Mouse (Mus musculus): ENCODE results near the gene Atg9a. TPM values are rescaled to one million over a fixed set of nuclear protein-coding genes. Genes with fewer than 3 reads are reported as not detected.

Gene Atg9a
- polyA plus RNA-seq, 1 experiment from 2014 or later, result 28.4 TPM

GRCm38 (mm10) chr1:75168093-75168471 lies 23.9 kb downstream of the Atg9a start:
- no peaks in the 10 kb centered on the region for H3K9me3 ChIP-seq (replicated peaks; ENCODE audit: control insufficient read depth, low read length)
- H3K27me3 ChIP-seq (ENCODE audit: control insufficient read depth, insufficient read depth, low read length), result no peaks in the 10 kb centered on the region
- WGBS, result 6% methylated on average over 7 of the region's 7 CpGs
- peaks cover 13% of the 10 kb centered on the region; the same call in 1 of the 2 replicates for H3K4me1 ChIP-seq (ENCODE audit: control insufficient read depth, insufficient read depth, low read length)
- H3K4me2 ChIP-seq (ENCODE audit: low read depth, low read length), result peak overlapping the region; percentile 92
- peak overlapping the region; percentile 89 for H3K4me3 ChIP-seq (replicated peaks; ENCODE audit: low read length)
- H3K36me3 ChIP-seq (ENCODE audit: control insufficient read depth, insufficient read depth, low read length), result 0 out of 2 replicates have a peak, but pooled peaks cover 8% of the 10 kb centered on the region
- peak; percentile 6; the same call in 1 of the 2 replicates for ATAC-seq (ENCODE audit: insufficient read depth, low FRiP score)
- H3K27ac ChIP-seq (ENCODE audit: low read length), result peak overlapping the region; percentile 92
- H3K9ac ChIP-seq (ENCODE audit: low read length), result peak overlapping the region; percentile 87

GRCm38 (mm10) chr1:75160256-75160617 lies 31.8 kb downstream of the Atg9a start:
- no peak for ATAC-seq (ENCODE audit: insufficient read depth, low FRiP score)
- Histone ChIP-seq H3K4me3 (replicated peaks; ENCODE audit: low read length) (no peak overlapping the region), H3K36me3 (ENCODE audit: control insufficient read depth, insufficient read depth, low read length) (no peaks in the 10 kb centered on the region), H3K9ac (ENCODE audit: low read length) (no peak overlapping the region), H3K4me2 (ENCODE audit: low read depth, low read length) (no peak overlapping the region), H3K27ac (ENCODE audit: low read length) (no peak overlapping the region), H3K4me1 (ENCODE audit: control insufficient read depth, insufficient read depth, low read length) (no peaks in the 10 kb centered on the region), H3K9me3 (replicated peaks; ENCODE audit: control insufficient read depth, low read length) (no peaks in the 10 kb centered on the region), H3K27me3 (ENCODE audit: control insufficient read depth, insufficient read depth, low read length) (no peaks in the 10 kb centered on the region)
- WGBS, result 72% methylated on average over 4 of the region's 4 CpGs

GRCm38 (mm10) chr1:75159540-75160255 lies 32.3 kb downstream of the Atg9a start:
- H3K4me2 ChIP-seq (ENCODE audit: low read depth, low read length), result no peak overlapping the region
- no peaks in the 10 kb centered on the region for H3K36me3 ChIP-seq (ENCODE audit: control insufficient read depth, insufficient read depth, low read length)
- H3K4me1 ChIP-seq (ENCODE audit: control insufficient read depth, insufficient read depth, low read length), result no peaks in the 10 kb centered on the region
- no peak overlapping the region for H3K9ac ChIP-seq (ENCODE audit: low read length)
- H3K27me3 ChIP-seq (ENCODE audit: control insufficient read depth, insufficient read depth, low read length), result no peaks in the 10 kb centered on the region
- ATAC-seq (ENCODE audit: insufficient read depth, low FRiP score), result no peak
- WGBS, result 54% methylated on average over 5 of the region's 5 CpGs
- no peaks in the 10 kb centered on the region for H3K9me3 ChIP-seq (replicated peaks; ENCODE audit: control insufficient read depth, low read length)
- no peak overlapping the region for H3K27ac ChIP-seq (ENCODE audit: low read length)
- no peak overlapping the region for H3K4me3 ChIP-seq (replicated peaks; ENCODE audit: low read length)

GRCm38 (mm10) chr1:75158990-75159389 lies 33.0 kb downstream of the Atg9a start:
- H3K9me3 ChIP-seq (replicated peaks; ENCODE audit: control insufficient read depth, low read length), result no peaks in the 10 kb centered on the region
- no peak overlapping the region for H3K9ac ChIP-seq (ENCODE audit: low read length)
- ATAC-seq (ENCODE audit: insufficient read depth, low FRiP score), result no peak
- no peak overlapping the region for H3K27ac ChIP-seq (ENCODE audit: low read length)
- no peaks in the 10 kb centered on the region for H3K4me1 ChIP-seq (ENCODE audit: control insufficient read depth, insufficient read depth, low read length)
- H3K4me2 ChIP-seq (ENCODE audit: low read depth, low read length), result no peak overlapping the region
- no peaks in the 10 kb centered on the region for H3K36me3 ChIP-seq (ENCODE audit: control insufficient read depth, insufficient read depth, low read length)
- no peaks in the 10 kb centered on the region for H3K27me3 ChIP-seq (ENCODE audit: control insufficient read depth, insufficient read depth, low read length)
- no peak overlapping the region for H3K4me3 ChIP-seq (replicated peaks; ENCODE audit: low read length)

- 35% methylated on average over 3 of the region's 3 CpGs for WGBS
Observed at GRCm38 (mm10) chr1:75155837-75156236, 36.2 kb downstream of the Atg9a start.

GRCm38 (mm10) chr1:75148727-75149126 lies 43.3 kb downstream of the Atg9a start:
- no peak overlapping the region for H3K4me2 ChIP-seq (ENCODE audit: low read depth, low read length)
- no peaks in the 10 kb centered on the region for H3K27me3 ChIP-seq (ENCODE audit: control insufficient read depth, insufficient read depth, low read length)
- no peaks in the 10 kb centered on the region for H3K9me3 ChIP-seq (replicated peaks; ENCODE audit: control insufficient read depth, low read length)
- ATAC-seq (ENCODE audit: insufficient read depth, low FRiP score), result no peak
- H3K4me1 ChIP-seq (ENCODE audit: control insufficient read depth, insufficient read depth, low read length), result peaks cover 6% of the 10 kb centered on the region
- WGBS, result 90% methylated on average over 4 of the region's 4 CpGs
- H3K9ac ChIP-seq (ENCODE audit: low read length), result no peak overlapping the region
- no peak overlapping the region for H3K27ac ChIP-seq (ENCODE audit: low read length)
- no peak overlapping the region for H3K4me3 ChIP-seq (replicated peaks; ENCODE audit: low read length)
- peaks cover 20% of the 10 kb centered on the region; the same call in 1 of the 2 replicates for H3K36me3 ChIP-seq (ENCODE audit: control insufficient read depth, insufficient read depth, low read length)

More at GRCm38 (mm10) chr1:75155837-75156236, 36.2 kb downstream of the Atg9a start:
- Histone ChIP-seq H3K36me3 (ENCODE audit: control insufficient read depth, insufficient read depth, low read length) (no peaks in the 10 kb centered on the region), H3K27ac (ENCODE audit: low read length) (no peak overlapping the region), H3K4me2 (ENCODE audit: low read depth, low read length) (no peak overlapping the region), H3K9me3 (replicated peaks; ENCODE audit: control insufficient read depth, low read length) (no peaks in the 10 kb centered on the region), H3K4me1 (ENCODE audit: control insufficient read depth, insufficient read depth, low read length) (no peaks in the 10 kb centered on the region), H3K9ac (ENCODE audit: low read length) (no peak overlapping the region), H3K27me3 (ENCODE audit: control insufficient read depth, insufficient read depth, low read length) (no peaks in the 10 kb centered on the region), H3K4me3 (replicated peaks; ENCODE audit: low read length) (no peak overlapping the region)
- ATAC-seq (ENCODE audit: insufficient read depth, low FRiP score), result no peak

GRCm38 (mm10) chr1:75147411-75148135 lies 44.4 kb downstream of the Atg9a start:
- Histone ChIP-seq H3K4me1 (ENCODE audit: control insufficient read depth, insufficient read depth, low read length) (peaks cover 9% of the 10 kb centered on the region), H3K9me3 (replicated peaks; ENCODE audit: control insufficient read depth, low read length) (no peaks in the 10 kb centered on the region), H3K4me2 (ENCODE audit: low read depth, low read length) (no peak overlapping the region), H3K27me3 (ENCODE audit: control insufficient read depth, insufficient read depth, low read length) (no peaks in the 10 kb centered on the region), H3K27ac (ENCODE audit: low read length) (no peak overlapping the region), H3K9ac (ENCODE audit: low read length) (peak overlapping the region; percentile 24; the same call in 1 of the 2 replicates), H3K4me3 (replicated peaks; ENCODE audit: low read length) (no peak overlapping the region), H3K36me3 (ENCODE audit: control insufficient read depth, insufficient read depth, low read length) (peaks cover 20% of the 10 kb centered on the region; the same call in 1 of the 2 replicates)
- 78% methylated on average over 7 of the region's 7 CpGs for WGBS
- no peak for ATAC-seq (ENCODE audit: insufficient read depth, low FRiP score)

GRCm38 (mm10) chr1:75145589-75145988 lies 46.4 kb downstream of the Atg9a start:
- WGBS, result 94% methylated on average over 3 of the region's 3 CpGs
- no peak for ATAC-seq (ENCODE audit: insufficient read depth, low FRiP score)
- no peak overlapping the region for H3K9ac ChIP-seq (ENCODE audit: low read length)
- H3K4me1 ChIP-seq (ENCODE audit: control insufficient read depth, insufficient read depth, low read length), result peaks cover 14% of the 10 kb centered on the region
- H3K4me3 ChIP-seq (replicated peaks; ENCODE audit: low read length), result no peak overlapping the region
- H3K27ac ChIP-seq (ENCODE audit: low read length), result no peak overlapping the region
- no peaks in the 10 kb centered on the region for H3K9me3 ChIP-seq (replicated peaks; ENCODE audit: control insufficient read depth, low read length)
- peaks cover 20% of the 10 kb centered on the region; the same call in 1 of the 2 replicates for H3K36me3 ChIP-seq (ENCODE audit: control insufficient read depth, insufficient read depth, low read length)
- H3K27me3 ChIP-seq (ENCODE audit: control insufficient read depth, insufficient read depth, low read length), result no peaks in the 10 kb centered on the region
- H3K4me2 ChIP-seq (ENCODE audit: low read depth, low read length), result no peak overlapping the region

All from stomach, embryonic 16.5 days (tissue).